Mouse (Mus musculus) E14TG2a.4 (cell line): ENCODE measurements around the gene Tspan9.

Source experiments
- CTCF ChIP-seq: conservative IDR thresholded peaks from 2 replicates; pipeline ENCODE4 v1.5.1; 2014; ENCODE audit warnings: low read length
- NANOG ChIP-seq: IDR thresholded peaks from 2 replicates; pipeline ENCODE4 v1.6.1; 2014; ENCODE audit warnings: borderline replicate concordance, low read length, mixed read lengths
- POU5F1 ChIP-seq: IDR thresholded peaks from 2 replicates; pipeline ENCODE4 v1.6.1; 2014; ENCODE audit warnings: low read length, borderline replicate concordance

GRCm38 (mm10) chr6:128132581-128132980, 10.8 kb downstream of the Tspan9 start:
- TF ChIP-seq CTCF (no peak), NANOG (no peak), POU5F1 (no peak)
